Mouse (Mus musculus): ENCODE data around the gene Pcsk5. TPM values are rescaled to one million over a fixed set of nuclear protein-coding genes. Genes with fewer than 3 reads are reported as not detected.

Pcsk5 gene
- total and polyA plus RNA-seq, 3 experiments: not detected

DNA sequence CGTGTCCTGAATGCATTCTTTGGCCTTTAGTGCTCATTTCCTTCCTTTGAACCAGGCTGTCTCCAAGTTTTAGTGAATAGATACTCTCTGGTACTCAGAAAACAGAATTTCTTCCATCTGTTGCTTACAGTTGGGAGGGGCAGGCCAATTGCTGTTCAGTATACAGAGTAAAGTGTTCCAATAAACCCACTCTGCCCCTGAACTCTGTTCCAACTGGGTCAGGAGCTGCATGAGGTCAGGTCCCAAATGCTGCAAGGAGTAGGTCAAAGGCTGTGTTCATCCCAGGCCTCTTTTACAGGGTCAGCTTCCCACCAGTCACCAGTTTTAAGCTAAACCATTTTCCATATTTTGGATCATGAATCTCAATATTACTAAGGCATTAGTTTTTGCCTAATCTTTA lies 63.4 kb downstream of the Pcsk5 start:
- H3K4me3 ChIP-seq (replicated peaks in 1 of 3; ENCODE audit: low read depth in 2 of 3, low read length in 2 of 3, poor library complexity in 1 of 3): no peak overlapping the region
- no peak for TF ChIP-seq EP300 (IDR thresholded peaks at IDR 0.05; ENCODE audit: low read length)
- no peak for TF ChIP-seq PAX5 (IDR thresholded peaks at IDR 0.05; ENCODE audit: low read length)
- TF ChIP-seq BHLHE40 (IDR thresholded peaks at IDR 0.05; ENCODE audit: low read depth, low read length): no peak
- no peak for TF ChIP-seq RAD21 (IDR thresholded peaks at IDR 0.05; ENCODE audit: low read depth, low read length)
- no peak for TF ChIP-seq ZC3H11A (IDR thresholded peaks at IDR 0.05; ENCODE audit: low read depth, low read length)
- no peak for TF ChIP-seq UBTF (IDR thresholded peaks at IDR 0.05; ENCODE audit: low read depth, low read length)
- no peak for TF ChIP-seq IRF4 (IDR thresholded peaks at IDR 0.05; ENCODE audit: low read depth, low read length)
- no peak for TF ChIP-seq CTCF (conservative IDR thresholded peaks at IDR 0.05 in 1 of 2, IDR thresholded peaks at IDR 0.05 in 1 of 2; ENCODE audit: low read depth in 2 of 2, low read length in 2 of 2)
- TF ChIP-seq SMC3 (IDR thresholded peaks at IDR 0.05; ENCODE audit: low read depth, low read length): no peak
- TF ChIP-seq TBP (conservative IDR thresholded peaks at IDR 0.05; ENCODE audit: low read depth, low read length): no peak
- TF ChIP-seq CHD2 (IDR thresholded peaks at IDR 0.05; ENCODE audit: low read length): no peak
- no peak for TF ChIP-seq POLR2AphosphoS2 (IDR thresholded peaks at IDR 0.05; ENCODE audit: low read depth, low read length)
- H3K4me1 ChIP-seq (ENCODE audit: control insufficient read depth in 1 of 2, insufficient read depth in 2 of 2): no peaks in the 10 kb centered on the region
- no peaks in the 10 kb centered on the region for H3K9me3 ChIP-seq (replicated peaks; ENCODE audit: low read length)
- DNase-seq (ENCODE audit: extremely low read depth): no peak
- no peak overlapping the region for H3K9ac ChIP-seq (ENCODE audit: insufficient read depth, low read depth)
- in situ Hi-C loops (cut with MboI; ENCODE audit: low pct_ligation_motif_present, low pct_unique_long_range_greater_than_20kb, low sequenced_read_pairs) (no loop called here), dilution Hi-C loops (cut with MboI; ENCODE audit: extremely low pct_ligation_motif_present, extremely low pct_unique_long_range_greater_than_20kb, low sequenced_read_pairs) (no loop called here)
- no peak overlapping the region for H3K27ac ChIP-seq (ENCODE audit: insufficient read depth, low read depth)
- no peaks in the 10 kb centered on the region for H3K79me2 ChIP-seq (replicated peaks; ENCODE audit: control insufficient read depth, extremely low read depth, insufficient read depth, poor library complexity, severe bottlenecking)
- H3K27me3 ChIP-seq (replicated peaks): no peaks in the 10 kb centered on the region
- H3K36me3 ChIP-seq (replicated peaks in 1 of 2; ENCODE audit: control insufficient read depth in 1 of 2, insufficient read depth in 1 of 2, low read length in 1 of 2): no peaks in the 10 kb centered on the region
- H3K4me2 ChIP-seq (ENCODE audit: insufficient read depth, low read depth, poor library complexity, severe bottlenecking): no peak overlapping the region

- Histone ChIP-seq H3K4me2 (ENCODE audit: insufficient read depth, low read depth, poor library complexity, severe bottlenecking) (no peak overlapping the region), H3K9ac (ENCODE audit: insufficient read depth, low read depth) (no peak overlapping the region), H3K9me3 (replicated peaks; ENCODE audit: low read length) (no peaks in the 10 kb centered on the region), H3K27ac (ENCODE audit: insufficient read depth, low read depth) (no peak overlapping the region), H3K79me2 (replicated peaks; ENCODE audit: control insufficient read depth, extremely low read depth, insufficient read depth, poor library complexity, severe bottlenecking) (no peaks in the 10 kb centered on the region), H3K4me1 (ENCODE audit: control insufficient read depth in 1 of 2, insufficient read depth in 2 of 2) (no peaks in the 10 kb centered on the region), H3K36me3 (replicated peaks in 1 of 2; ENCODE audit: control insufficient read depth in 1 of 2, insufficient read depth in 1 of 2, low read length in 1 of 2) (no peaks in the 10 kb centered on the region), H3K4me3 (replicated peaks in 1 of 3; ENCODE audit: low read depth in 2 of 3, low read length in 2 of 3, poor library complexity in 1 of 3) (no peak overlapping the region), H3K27me3 (replicated peaks) (no peaks in the 10 kb centered on the region)
- no peak for DNase-seq (ENCODE audit: extremely low read depth)
- in situ Hi-C loops (cut with MboI; ENCODE audit: low pct_ligation_motif_present, low pct_unique_long_range_greater_than_20kb, low sequenced_read_pairs) (no loop called here), dilution Hi-C loops (cut with MboI; ENCODE audit: extremely low pct_ligation_motif_present, extremely low pct_unique_long_range_greater_than_20kb, low sequenced_read_pairs) (no loop called here)
- TF ChIP-seq ZKSCAN1 (IDR thresholded peaks at IDR 0.05; ENCODE audit: borderline replicate concordance, low read depth, low read length): no peak
- TF ChIP-seq JUND (conservative IDR thresholded peaks at IDR 0.05; ENCODE audit: low read depth, low read length): no peak
- no peak for TF ChIP-seq ZMIZ1 (IDR thresholded peaks at IDR 0.05; ENCODE audit: low read depth, low read length)
- TF ChIP-seq USF1 (IDR thresholded peaks at IDR 0.05; ENCODE audit: low read depth, low read length): no peak
- TF ChIP-seq POLR2AphosphoS2 (IDR thresholded peaks at IDR 0.05; ENCODE audit: low read depth, low read length): no peak
- no peak for TF ChIP-seq HCFC1 (IDR thresholded peaks at IDR 0.05; ENCODE audit: low read depth, low read length)
- peak in 1 of 2 experiments; percentile 41; a peak in 2 of 4 replicates for TF ChIP-seq CTCF (conservative IDR thresholded peaks at IDR 0.05 in 1 of 2, IDR thresholded peaks at IDR 0.05 in 1 of 2; ENCODE audit: low read depth in 2 of 2, low read length in 2 of 2)
- no peak for TF ChIP-seq RCOR1 (conservative IDR thresholded peaks at IDR 0.05; ENCODE audit: low read depth, low read length)
- peak; percentile 27 for TF ChIP-seq RAD21 (IDR thresholded peaks at IDR 0.05; ENCODE audit: low read depth, low read length)
- TF ChIP-seq TCF12 (IDR thresholded peaks at IDR 0.05; ENCODE audit: low read depth, low read length): no peak
- no peak for TF ChIP-seq GABPA (IDR thresholded peaks at IDR 0.05; ENCODE audit: insufficient replicate concordance, low read depth, low read length)
- TF ChIP-seq KAT2A (IDR thresholded peaks at IDR 0.05; ENCODE audit: insufficient replicate concordance, low read length): no peak
- no peak for TF ChIP-seq BHLHE40 (IDR thresholded peaks at IDR 0.05; ENCODE audit: low read depth, low read length)
- no peak for TF ChIP-seq NRF1 (IDR thresholded peaks at IDR 0.05; ENCODE audit: low read depth, low read length)
Measured at GRCm38 (mm10) chr19:17769610-17770399, 67.6 kb downstream of the Pcsk5 start.
